Mouse (Mus musculus): ENCODE data around the gene Tarbp2.

The Tarbp2 gene

DNA sequence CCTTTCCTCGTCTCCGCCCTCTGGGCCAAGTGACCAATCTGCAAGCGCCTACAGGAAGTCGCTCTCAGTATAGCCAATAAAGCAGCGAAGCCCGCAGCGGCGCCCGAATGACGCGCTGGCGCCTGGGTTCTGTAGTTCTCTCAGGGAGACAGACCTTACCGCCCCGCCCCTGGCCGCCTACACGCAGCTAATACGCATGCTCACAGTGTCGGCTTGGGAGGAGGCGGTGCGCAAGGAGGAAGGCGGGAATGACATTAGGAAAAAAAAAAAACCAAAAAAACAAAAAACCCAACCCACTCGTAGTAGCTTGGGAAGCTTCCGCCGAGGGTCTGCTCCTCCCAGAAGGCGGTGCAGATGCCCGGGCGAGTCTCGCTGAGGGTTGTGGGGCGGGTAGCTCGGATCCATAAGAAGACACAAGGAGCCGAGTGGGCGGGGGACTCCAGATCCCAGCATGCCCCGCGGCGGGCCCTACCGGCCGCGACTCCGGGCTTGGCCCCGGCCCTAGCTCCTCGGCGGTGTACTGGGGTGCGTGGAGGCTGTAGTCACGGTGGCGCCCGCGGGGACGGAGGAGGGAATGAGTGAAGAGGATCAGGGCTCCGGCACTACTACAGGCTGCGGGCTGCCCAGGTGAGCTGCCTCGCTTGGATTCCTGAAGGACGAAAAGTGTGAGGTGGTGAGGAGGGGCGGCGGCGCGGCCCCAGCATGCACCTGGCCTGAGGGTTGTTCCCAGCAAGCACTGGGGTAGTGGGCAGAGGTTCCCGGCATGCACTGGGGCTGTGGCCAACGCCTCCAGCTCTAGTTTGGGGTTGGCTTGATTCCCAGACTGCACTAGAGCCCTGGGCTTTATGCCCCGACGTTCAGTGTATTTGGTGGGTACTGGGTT lies at the start of gene Tarbp2:
TSS of gene Tarbp2 (plus strand) at position 217 of the 883 bp plus-strand sequence.
- DNase-seq: peak; percentile 99

DNA sequence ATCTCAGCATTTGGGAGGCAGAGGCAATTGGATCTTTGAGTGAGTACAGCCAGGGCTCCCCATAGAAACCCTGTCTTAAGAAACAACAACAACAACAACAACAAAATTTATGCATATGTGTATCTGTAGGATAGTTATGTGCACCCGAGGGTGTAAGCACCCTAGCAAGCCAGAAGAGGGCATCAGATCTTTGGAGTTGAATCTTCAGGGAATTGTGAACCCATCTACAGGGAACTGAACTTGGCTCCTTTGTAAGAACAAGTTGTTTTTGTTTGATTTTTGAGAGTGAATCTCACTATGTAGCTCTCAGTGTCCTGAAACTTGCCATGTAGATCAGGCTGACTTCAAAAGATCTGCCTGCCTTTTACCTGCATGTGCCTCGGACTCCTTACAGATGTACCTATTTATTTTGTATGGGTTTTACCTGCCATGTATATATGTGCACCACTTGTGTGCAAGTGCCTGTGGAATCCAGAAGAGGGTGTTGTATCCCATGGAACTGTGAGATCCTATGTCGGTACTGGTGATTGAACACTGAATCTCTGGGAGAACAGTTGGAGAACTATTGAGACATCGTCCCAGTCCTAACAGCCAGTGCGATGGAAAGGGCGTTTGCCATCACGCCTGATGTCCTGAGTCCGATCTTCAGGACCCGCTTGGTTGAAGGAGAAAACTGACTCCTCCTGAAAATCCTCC lies 49.2 kb upstream of the Tarbp2 start:
- no peak for DNase-seq

DNA sequence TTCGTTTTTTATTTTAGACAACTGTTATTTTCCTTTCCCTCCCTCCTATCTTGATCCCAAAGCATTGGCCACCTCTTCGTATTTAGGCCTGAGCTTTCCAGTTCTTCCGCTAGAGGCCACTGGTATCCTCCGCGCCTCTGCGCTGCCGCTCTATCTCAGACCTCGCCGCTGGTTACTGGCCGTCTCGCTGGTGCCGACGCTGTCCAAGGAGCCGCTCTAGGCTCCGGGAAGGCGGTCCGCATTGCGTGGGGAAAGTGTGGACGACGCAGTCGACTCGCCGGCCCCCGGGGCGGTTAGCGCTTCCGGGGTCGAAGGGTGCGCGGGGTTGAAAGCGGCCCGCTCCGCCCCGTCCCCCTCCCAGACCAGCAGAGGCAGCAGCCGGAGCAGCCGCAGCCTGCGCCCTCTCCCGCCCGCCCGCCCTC lies 47.8 kb upstream of the Tarbp2 start, which contains the start of gene Pcbp2:
TSS of gene Pcbp2 (plus strand) at position 357 of the 422 bp plus-strand sequence.
- DNase-seq: peak; percentile 95

DNA sequence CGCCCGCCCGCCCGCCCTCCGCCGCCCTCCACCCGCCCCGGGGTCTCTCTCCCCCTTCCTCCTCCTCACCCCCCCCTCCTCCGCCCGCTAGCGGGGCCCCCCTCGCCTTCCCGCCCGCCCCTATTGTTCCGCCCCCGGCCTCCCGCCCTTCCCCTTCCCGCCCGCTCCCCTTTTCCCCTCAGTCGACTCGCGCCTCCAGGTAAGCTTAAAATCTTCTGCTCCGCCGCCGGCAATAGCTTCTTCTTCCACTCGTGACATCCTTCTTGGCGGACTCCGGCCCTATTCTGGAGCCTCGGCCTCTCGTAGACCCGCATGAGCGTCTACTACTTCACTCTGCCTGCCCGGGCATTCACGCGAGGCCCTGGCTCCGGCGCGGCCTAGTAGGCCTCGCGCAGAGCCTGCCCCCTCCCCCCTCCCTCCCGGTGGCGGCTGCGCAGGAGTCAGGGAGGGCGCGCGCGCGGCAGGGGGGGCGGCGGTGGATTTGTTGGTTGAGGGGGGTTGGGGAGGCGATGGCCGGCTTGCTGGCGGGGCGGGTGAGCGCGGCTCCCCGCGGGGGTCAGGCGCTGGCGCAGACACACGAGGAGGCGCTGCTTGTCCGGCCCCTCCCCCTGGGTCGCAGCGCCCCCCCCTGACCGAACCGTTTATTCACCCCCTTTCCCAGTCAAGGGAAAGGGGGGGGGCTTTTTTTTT lies 47.2 kb upstream of the Tarbp2 start:
- DNase-seq: peak; percentile 86

DNA sequence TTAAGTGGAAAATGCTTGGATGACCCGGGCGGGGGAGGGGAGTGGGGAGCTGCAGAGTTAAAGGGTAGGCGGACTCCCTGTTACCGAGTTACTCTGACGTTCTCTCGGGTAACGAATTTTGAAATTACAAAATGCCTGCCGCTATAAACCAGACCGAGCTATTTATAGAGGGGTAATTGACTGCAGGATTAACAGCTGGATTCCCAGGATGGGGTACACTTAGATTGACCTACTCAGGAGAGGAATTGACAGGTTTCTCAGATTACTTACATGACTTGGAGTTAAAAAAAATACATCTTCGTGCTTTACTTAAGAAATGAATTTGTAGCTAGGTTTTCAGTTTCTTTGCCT lies 46.7 kb upstream of the Tarbp2 start:
- DNase-seq: no peak

DNA sequence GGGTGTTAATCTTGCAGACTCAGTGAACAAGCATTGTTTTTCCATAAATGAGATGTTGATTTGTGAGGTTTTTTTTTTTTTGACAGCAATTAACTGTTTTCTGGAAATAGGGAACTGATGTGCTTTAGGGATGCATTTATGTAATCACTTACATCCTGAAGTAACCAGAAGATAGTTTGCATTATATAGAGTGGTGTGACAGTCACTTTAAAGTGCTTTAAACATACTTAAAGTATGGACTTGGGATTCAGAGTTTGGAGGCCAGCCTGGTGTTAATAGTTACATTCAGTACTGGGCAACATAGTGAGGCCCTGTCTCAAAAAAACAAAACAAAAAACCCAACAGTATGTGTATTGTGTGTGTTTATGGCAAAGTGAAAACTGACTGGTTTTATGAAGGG lies 46.3 kb upstream of the Tarbp2 start:
- DNase-seq: no peak

DNA sequence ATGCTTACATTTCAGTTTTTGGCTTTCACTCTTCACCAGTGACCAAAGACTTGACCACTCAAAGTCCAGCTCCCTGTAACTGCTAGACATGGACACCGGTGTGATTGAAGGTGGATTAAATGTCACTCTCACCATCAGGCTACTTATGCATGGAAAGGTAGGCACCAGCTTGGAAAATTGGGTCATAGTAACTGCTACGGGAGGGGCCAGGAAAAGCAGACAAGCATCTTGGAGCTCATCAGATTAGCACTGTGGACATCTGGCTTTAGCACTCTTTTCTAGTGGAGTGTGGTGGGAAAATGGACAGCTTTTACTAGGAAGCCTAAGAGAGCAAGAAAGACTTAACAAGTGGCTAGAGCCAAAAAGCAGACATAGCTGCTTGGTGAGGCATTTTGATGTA lies 44.7 kb upstream of the Tarbp2 start:
- no peak for DNase-seq

DNA sequence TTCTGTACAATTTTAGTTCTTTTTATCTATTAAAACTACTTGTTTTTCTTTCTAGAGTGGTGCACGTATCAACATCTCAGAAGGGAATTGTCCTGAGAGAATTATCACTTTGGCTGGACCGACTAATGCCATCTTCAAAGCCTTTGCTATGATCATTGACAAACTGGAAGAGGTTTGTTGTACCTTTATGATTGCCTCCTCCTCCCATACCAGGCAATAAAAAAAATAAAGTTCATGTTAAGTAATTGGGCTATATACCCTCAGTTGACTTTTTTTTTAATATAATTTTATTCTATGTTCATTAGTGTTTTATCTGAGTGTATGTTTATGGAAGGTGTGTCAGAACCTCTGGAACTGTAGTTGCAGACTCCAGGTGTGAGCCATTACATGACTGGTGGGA lies 43.5 kb upstream of the Tarbp2 start:
- DNase-seq: no peak

DNA sequence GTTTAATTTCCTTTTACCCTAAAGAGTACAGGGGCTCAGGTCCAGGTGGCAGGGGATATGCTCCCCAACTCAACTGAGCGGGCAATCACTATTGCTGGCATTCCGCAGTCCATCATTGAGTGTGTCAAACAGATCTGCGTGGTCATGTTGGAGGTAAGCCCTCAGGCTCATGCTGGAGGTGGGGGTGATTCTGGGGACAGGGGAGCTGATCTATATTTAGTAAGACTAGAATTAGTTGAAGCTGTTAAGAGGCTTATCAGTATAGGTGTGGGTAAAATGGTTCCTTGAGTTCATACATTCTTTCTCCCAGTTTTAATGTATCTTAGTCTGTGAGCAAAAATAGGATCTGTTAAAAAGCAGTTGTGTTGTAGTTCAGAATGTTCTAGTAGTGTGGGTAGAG lies 34.9 kb upstream of the Tarbp2 start:
- no peak for DNase-seq

DNA sequence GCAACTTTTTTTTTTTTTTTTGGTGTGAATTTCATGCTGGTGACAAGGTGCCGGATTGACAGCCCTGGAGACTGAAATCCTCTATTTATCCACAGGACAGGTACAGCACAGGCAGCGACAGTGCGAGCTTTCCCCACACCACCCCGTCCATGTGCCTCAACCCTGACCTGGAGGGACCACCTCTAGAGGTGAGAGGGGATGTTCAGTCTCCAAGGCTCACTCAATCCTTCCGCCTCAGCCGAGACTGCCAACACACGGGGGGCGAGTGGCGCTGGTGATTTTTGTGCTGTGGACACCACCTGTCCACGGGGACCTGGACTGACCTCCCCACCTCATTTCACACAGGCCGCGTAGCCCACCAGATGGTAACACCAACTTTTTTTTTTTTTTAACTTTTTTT lies 32.1 kb upstream of the Tarbp2 start:
- DNase-seq: no peak

DNA sequence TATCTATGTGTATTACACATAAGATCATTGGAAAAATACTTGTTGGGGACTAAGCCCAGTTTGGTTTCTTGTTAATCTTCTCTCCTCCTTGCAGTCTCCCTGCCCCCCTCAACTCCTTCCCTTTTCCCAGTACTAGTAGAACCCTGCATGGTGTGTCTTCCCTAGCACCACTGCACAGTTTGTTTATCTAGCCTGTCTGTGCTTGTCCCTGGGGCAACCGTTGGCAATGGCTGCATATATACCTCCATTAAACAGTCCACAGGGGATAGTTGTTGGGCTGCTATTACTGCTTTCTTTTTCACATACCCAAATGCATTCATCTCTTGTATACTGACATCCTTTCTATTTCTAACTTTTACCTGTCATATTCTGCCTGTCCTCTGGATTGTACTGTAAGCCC lies 30.3 kb upstream of the Tarbp2 start:
- DNase-seq: no peak

DNA sequence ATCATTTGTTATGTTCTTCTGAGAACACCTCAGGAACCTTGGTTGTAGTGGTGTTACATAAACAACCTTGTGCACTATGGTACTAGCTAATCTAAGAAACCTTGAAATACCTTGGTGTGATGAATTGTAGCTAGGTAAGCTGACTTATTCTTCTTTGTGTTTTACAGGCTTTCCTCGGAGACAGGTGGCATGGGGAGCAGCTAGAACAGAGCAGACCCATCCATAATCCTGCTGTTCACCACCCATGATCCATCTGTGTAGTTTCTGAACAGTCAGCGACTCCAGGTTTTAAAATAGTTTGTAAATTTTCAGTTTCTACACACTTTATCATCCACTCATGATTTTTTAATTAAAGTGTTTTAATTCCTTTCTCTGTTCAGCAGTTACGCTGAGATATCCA lies 19.7 kb upstream of the Tarbp2 start:
- no peak for DNase-seq

DNA sequence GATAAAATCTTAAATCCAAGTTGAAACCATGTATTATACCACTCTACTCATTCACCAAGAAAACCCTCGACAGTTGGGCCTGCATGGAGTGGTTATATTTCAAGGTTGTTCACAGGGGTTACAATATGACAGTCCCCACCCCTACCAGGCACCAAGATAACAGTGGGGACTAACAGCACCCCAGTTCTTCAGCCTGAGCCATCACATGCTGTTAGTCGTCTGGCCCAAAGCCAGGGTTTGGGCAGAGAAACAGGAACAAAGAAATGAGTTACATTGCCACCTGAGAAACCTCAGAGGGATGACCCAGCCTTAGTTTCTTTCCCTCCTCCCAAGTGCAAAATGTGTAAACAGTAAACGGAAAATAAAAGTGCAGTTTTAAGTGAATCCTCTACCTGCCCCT lies 18.6 kb upstream of the Tarbp2 start:
- DNase-seq: no peak

DNA sequence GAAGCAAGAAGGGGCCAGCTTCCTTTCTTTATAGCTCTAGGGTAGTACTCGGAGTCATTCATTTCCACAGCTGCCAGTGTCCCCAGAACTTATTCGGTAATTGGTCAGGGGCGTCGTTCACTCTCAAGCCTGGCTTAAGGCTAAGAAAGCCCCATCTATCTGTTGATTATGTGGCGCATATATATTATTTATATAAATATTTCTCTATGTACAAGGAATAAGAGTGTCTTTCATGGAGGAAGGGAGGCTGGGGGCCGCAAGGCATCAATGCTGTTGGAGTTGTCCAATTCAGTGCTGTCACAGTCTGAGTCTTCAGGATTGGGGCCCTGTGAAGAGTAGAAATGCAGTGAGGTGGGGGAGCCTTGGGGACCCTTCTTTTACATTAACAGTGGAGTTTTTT lies 18.1 kb upstream of the Tarbp2 start:
- no peak for DNase-seq

DNA sequence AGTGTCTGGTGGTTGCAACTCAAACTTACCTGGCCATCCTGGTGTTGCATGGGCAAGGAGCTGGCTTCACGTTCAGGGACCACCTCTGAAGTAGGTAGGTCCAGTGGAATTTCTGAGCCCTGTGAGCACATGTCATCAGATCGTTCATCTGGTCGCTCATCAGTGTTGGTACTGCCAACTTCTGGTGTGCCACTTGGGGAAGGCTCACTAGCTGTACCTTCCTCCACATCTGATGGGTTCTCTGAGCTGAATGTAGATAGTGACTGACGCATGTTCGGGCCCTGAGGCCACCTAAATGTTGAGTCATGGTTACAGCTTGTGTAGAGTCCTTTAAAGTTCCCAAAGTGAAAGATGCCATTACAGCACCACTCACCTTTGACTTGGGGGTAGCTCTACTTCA lies 17.5 kb upstream of the Tarbp2 start:
- DNase-seq: no peak

DNA sequence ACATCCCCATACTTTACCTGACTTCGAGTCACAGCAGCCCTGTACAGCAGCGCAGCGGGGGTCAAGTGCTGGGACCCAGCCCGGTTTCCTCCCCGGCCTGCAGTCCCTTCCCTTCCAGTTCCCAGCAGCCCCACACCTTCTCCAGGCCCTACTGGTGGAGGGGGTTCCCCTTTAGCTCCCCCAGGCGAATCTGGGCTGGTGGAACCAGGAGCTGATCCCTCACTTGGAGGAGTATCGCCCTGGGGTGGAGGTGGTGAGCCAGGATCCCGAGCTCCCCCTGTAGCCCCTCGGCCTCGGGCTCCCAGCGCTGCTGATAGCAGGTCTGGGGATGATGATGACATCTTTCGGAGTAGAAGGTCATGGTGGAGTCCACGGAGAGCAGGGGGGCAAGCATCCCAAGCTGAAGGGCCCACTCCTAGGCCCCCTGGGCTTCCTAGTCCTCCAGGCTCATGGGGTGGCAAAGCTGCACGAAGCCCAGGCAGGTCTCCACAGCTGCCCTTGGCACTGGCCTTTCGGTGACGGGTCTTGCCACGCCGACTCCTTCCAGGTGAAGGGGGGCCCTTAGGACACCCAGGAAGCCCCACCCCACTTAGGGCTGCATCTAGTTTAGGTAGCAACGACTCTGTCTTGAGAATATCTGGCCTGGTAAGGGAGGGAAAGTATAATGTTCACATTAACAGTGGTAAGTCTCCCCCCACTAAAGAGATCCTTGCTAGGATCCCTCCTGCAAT lies 16.7 kb upstream of the Tarbp2 start:
- DNase-seq: no peak

DNA sequence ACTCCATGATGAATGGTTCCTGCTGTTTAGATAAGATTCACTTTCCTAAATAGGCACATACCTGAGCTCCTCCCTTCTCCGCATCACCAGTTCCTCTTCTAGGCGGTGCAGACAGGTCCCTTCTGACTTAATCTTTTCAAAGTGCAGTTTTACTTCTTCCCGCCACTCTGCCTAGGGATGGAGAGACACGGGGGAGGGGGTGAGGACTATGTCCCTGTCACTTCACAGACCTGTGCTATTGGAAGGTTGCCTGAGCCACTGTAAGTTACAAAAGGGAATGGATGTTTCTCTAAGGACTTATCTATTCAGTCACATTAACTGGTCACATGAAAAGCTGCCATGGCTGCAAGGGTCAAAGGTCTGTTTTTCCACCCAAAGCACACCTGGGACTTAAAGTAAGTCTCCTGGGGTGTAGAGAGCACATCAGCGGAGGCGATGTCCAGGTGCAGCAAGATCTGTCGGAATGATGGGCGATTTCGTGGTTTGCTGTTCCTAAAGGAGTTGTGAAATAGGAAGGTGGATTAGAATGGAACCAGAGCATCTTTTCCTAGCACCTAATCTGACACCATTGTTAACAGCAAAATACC lies 15.6 kb upstream of the Tarbp2 start:
- no peak for DNase-seq

DNA sequence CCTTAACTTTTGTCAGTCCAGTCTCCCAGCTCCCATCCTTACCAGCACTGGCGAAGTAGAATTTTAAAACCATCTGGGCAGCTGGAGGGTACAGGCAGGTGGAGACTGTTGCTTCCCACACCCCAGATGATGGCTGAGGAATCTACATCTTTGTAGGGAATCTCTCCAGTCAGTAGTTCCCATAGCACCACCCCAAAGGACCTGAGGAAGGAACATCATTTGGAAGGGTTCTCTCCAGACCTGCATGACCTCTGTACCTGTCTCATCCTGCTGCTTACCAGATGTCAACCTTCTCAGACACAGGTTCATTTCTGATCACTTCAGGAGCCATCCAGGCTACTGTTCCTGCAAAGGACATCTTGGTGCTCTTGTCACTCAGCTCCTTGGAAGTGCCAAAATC lies 14.5 kb upstream of the Tarbp2 start, which contains the start of gene Gm10337:
TSS of gene Gm10337 (plus strand) at position 276 of the 400 bp plus-strand sequence.
- DNase-seq: no peak

DNA sequence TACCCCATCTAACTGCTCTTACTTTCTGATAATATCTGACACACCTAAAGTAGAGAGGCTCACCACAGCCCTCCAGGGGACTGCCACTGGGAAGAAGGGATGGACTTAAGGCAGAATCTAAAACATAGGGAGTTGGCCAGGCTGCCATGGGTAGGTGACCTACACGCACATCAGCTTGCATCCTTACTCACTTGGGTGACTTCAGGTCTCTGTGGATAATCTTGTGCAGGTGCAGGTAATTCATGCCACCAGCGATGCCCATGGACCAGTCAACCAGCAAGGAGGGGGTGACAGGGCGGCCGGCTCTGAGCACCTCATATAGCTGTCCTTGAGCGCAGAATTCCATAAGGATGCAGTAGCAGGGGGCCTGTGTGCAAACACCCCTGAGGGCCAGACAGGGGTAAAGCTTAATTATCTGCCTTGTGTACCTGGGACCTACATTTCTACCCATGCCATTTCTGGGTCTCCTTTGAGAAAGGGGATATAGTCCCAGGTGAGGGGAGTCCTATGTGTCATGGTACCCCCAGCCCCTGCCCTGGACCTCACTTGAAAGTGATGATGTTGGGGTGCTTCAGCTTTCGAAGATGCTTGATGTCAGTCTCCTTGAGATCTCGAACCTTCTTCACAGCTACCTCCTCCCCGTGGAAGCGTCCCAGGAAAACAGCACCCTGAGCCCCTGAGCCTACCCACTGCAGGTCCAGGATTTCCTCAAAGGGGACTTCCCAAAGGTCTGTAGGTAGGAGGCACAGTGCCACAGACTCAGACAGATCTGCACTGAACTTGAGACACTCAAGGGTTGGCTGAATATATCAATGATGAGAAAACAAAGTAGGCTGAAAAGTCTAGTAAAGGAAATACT lies 13.8 kb upstream of the Tarbp2 start:
- DNase-seq: no peak

DNA sequence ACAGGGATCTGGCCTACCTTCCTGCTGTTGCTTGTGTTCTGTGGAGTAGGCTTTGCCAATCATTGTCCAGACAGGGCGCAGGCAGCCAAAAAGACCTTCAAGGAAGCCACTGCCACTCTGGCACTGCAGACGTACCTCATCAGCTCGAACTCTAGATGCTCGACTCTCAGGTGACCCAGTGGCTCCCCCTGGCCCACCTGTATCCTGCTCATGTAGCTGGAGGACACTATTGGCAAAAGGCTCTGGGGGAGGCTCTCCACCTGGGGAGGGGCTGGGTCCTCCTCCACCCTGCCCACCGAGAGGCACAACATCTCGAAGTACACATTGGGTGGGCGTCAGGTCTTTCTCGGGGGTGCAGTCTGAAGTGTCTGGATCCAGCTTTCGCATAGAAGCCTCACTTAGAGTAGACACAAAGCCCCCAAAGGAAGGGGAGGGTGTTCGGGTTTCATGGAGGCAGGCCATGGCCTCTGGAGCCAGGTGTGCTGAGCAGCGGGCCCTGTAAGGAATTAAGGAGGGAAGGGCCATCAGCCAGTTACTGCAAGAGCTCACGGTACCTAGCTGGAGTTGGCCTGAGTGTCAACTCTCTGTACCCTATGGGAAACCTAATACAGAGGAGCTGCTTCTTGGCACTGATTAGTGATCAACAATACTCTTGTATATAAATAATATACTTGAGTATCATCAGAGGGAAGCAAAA lies 12.8 kb upstream of the Tarbp2 start:
- DNase-seq: no peak
